Mouse (Mus musculus) heart, embryonic 16.5 days (tissue): ENCODE data around the gene Polr2j. TPM values are rescaled to one million over a fixed set of nuclear protein-coding genes. Genes with fewer than 3 reads are reported as not detected.
A peak's percentile ranks its signal among the peaks of the same experiment; 100 is the strongest.

Experiments used
- ATAC-seq: fragments of 200-750 bp; cut with Nextera tagmentation; replicated peaks from 2 replicates; pipeline ENCODE4 v1.8.0; 2017; ENCODE audit warnings: moderate number of reproducible peaks; ENCODE audit not compliant: insufficient read depth, low FRiP score; ENCODE audit errors: extremely low read depth
- H3K27ac ChIP-seq: fragments of 300-500 bp; sonication (generic); 2 replicates; pipeline ENCODE4 v1.5.1; 2014; ENCODE audit warnings: mild to moderate bottlenecking, low read length, control low read depth, moderate library complexity
- H3K27me3 ChIP-seq: fragments of 300-500 bp; sonication (generic); 2 replicates; pipeline ENCODE4 v1.6.1; 2014; ENCODE audit warnings: low read length, mixed read lengths; ENCODE audit not compliant: control insufficient read depth, insufficient read depth
- H3K36me3 ChIP-seq: fragments of 300-500 bp; sonication (generic); 2 replicates; pipeline ENCODE4 v1.6.1; 2014; ENCODE audit not compliant: control insufficient read depth, insufficient read depth
- H3K4me1 ChIP-seq: fragments of 300-500 bp; sonication (generic); 2 replicates; pipeline ENCODE4 v1.6.1; 2014; ENCODE audit warnings: low read length, mixed read lengths; ENCODE audit not compliant: control insufficient read depth, insufficient read depth
- H3K4me2 ChIP-seq: fragments of 300-500 bp; sonication (generic); 2 replicates; pipeline ENCODE4 v1.6.1; 2014; ENCODE audit warnings: low read depth, mild to moderate bottlenecking, control low read depth, low read length
- H3K4me3 ChIP-seq: fragments of 300-500 bp; sonication (generic); 2 replicates; pipeline ENCODE4 v1.5.1; 2014; ENCODE audit warnings: mild to moderate bottlenecking, control low read depth, low read length
- H3K9ac ChIP-seq: fragments of 300-500 bp; sonication (generic); 2 replicates; pipeline ENCODE4 v1.6.1; 2014; ENCODE audit warnings: low read length, control low read depth
- H3K9me3 ChIP-seq: fragments of 300-500 bp; sonication (generic); replicated peaks from 2 replicates; pipeline ENCODE4 v1.6.1; 2016; ENCODE audit warnings: low read length; ENCODE audit not compliant: control insufficient read depth
- WGBS: fragments of 180-500 bp; shearing (Covaris S2); extraction: QIAGEN DNeasy Blood & Tissue Kit; methylation state at CpG from one replicate; pipeline ENCODE4 v1.1.7; 2014; 5-methylcytosine and 5-hydroxymethylcytosine counted together
- microRNA-seq: library from miRNA; unstranded; fragments of <30 nt; microRNA quantifications from one replicate; pipeline ENCODE4, GENCODE M21; 2017
- polyA plus RNA-seq: library from polyadenylated mRNA; unstranded; fragments of >200 nt; fragmentation: Nextera tagmentation; extraction: Ambion mirVana; gene quantifications from 2 replicates; pipeline ENCODE4 v1.2.1, GENCODE M21; 2015

Polr2j gene
- polyA plus RNA-seq, 1 experiment from 2014 or later = 151 TPM

- no peaks in the 10 kb centered on the region for H3K27me3 ChIP-seq
- peak overlapping the region; percentile 68 for H3K4me3 ChIP-seq
- no peaks in the 10 kb centered on the region; the same call in 1 of the 2 replicates for H3K36me3 ChIP-seq
- H3K9ac ChIP-seq = peak overlapping the region; percentile 72
- peaks cover 14% of the 10 kb centered on the region; the same call in 1 of the 2 replicates for H3K4me1 ChIP-seq
- 14% methylated on average over 15 of the region's 15 CpGs for WGBS
- H3K4me2 ChIP-seq = peak overlapping the region; percentile 98
- peak; percentile 45 for ATAC-seq
- H3K9me3 ChIP-seq = no peaks in the 10 kb centered on the region; the same call in 1 of the 2 replicates
- H3K27ac ChIP-seq = peak overlapping the region; percentile 51
Observed at GRCm38 (mm10) chr5:136169626-136170511, 53.4 kb downstream of the Polr2j start.

DNA sequence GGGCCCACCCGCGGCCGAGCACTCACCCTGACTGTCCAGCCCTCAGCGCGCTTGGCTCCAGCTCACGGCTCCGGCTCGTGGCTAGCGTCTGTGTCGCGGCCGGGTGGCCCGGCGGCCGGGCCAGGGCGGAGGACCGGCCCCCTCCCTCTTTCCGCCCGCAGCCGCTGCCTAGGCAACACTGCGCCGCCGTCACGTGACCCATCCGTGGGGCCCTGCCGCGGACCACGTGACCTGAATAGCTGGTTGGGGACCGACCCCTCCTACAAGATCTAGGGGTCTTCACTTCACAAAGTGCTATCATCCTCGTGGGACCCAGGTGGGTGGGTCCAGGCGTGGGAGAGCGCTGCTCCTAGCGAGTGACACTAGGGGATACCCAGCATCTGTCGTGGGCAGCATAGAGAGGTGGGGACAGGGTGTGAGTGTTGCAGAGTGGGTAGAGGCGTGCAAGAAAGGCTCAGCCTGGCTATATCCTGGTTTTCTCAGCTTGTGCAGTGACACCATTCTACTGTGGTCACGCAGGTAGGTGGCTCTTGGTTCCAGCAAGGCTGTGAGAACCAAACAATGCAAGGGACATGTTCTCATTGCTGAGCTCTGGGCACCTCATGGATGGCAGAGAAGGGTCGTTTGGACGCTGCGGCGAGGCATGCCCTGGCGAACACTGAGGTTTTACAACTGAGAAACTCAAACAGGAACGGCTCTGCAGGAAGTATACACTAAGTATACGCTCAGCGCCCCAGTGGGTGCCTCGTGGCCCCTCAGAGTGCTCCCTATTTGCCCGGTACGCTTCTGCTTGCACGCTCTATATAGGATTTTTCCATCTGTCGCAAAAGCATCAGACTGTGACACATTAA is 54.3 kb downstream of the Polr2j start, which contains the start of gene Orai2:
Gene Orai2, minus strand, starts transcription at position 202 of the 851 bp plus-strand sequence.
- H3K4me3 ChIP-seq = peak within 1 kb of the TSS; percentile 68
- H3K27me3 ChIP-seq = no peaks in the 10 kb centered on the region
- H3K9me3 ChIP-seq = peaks cover 2% of the 10 kb centered on the region; the same call in 1 of the 2 replicates
- peak within 1 kb of the TSS; percentile 98 for H3K4me2 ChIP-seq
- peak; percentile 66 for ATAC-seq
- H3K27ac ChIP-seq = peak within 1 kb of the TSS; percentile 75
- peak within 1 kb of the TSS; percentile 72 for H3K9ac ChIP-seq
- peaks cover 14% of the 10 kb centered on the region; the same call in 1 of the 2 replicates for H3K4me1 ChIP-seq
- H3K36me3 ChIP-seq = no peaks in the 10 kb centered on the region; the same call in 1 of the 2 replicates
- 4% methylated on average over 49 of the region's 49 CpGs for WGBS

DNA sequence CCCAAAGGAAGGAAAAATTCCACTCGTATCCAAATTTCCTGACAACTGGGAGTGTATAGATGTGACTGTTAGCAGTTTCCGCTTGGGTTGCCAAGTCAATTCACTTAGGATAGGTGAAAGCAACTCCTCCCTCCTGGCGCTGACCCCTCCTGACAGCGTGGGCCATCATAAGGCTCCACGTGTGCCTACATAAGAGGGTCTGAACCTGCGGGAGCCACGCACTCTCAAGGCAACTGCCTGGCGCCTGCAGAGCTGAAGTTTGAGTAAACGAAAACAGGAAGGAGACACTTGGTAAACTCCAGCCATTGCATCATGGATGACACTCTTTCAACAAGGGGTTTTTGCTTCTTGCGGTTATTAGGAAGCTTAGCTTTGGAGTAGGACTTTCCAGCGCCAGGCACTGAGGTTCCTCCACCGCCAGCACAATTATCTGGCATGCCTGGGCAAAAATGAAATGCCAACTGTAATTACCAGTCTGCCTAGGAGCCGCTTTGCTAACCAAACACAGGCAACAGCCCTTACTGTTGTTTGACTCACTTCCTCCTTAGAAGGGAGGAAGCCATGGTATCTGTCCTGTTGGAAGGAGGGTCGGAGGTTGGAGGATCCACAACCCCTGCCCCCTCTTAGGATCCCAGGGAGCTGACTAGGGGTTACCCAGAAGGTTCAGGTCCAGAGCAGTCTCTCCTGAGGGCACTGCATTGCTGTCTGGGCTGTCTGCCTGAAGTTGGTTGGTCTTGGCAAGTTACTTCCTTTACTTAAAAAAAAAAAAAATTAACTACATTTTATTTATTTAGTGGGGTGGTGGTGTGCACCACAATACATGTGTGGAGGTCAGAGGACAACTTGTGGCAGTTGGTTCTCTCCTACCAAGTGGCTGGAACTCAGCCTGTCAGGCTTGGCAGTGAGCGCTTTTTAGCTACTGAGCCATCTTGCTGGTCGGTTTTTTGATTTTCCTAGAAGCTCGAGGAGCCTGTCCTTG is 55.2 kb downstream of the Polr2j start:
- peak overlapping the region; percentile 72 for H3K9ac ChIP-seq
- peak overlapping the region; percentile 68 for H3K4me3 ChIP-seq
- H3K4me2 ChIP-seq = peak overlapping the region; percentile 98
- no peaks in the 10 kb centered on the region for H3K27me3 ChIP-seq
- peaks cover 2% of the 10 kb centered on the region; the same call in 1 of the 2 replicates for H3K9me3 ChIP-seq
- peak overlapping the region; percentile 75 for H3K27ac ChIP-seq
- peaks cover 14% of the 10 kb centered on the region; the same call in 1 of the 2 replicates for H3K4me1 ChIP-seq
- ATAC-seq = no peak; the same call in 1 of the 2 replicates
- no peaks in the 10 kb centered on the region; the same call in 1 of the 2 replicates for H3K36me3 ChIP-seq
- WGBS = 28% methylated on average over 17 of the region's 17 CpGs

Small RNA genes lying within 50 kb of the gene (microRNA-seq; reads per million reads assigned to microRNA genes)
- not detected for gene Mir7035

Other genes with a start within 250 kb of the Polr2j start
- gene Hspb1, start 228.7 kb upstream of the Polr2j start, polyA plus RNA-seq = 794 and 965 TPM in 2 replicates
- gene Ywhag, start 182.0 kb upstream of the Polr2j start, polyA plus RNA-seq = 167 and 202 TPM in 2 replicates
- 0.45 and 0.91 TPM in 2 replicates for gene Ssc4d, start 142.1 kb upstream of the Polr2j start, polyA plus RNA-seq
- not detected in 2 replicates for gene Zp3, start 136.5 kb upstream of the Polr2j start, polyA plus RNA-seq
- gene Dtx2, start 121.8 kb upstream of the Polr2j start, polyA plus RNA-seq = 21.8 and 22.5 TPM in 2 replicates
- gene Upk3b, start 78.1 kb upstream of the Polr2j start, polyA plus RNA-seq = 26.7 and 28.7 TPM in 2 replicates
- 1.2 and 2.6 TPM in 2 replicates for gene Upk3bl, start 62.1 kb upstream of the Polr2j start, polyA plus RNA-seq
- 2.0 and 2.3 TPM in 2 replicates for gene Rasa4, start 32.7 kb upstream of the Polr2j start, polyA plus RNA-seq
- gene Lrwd1, start 19.4 kb downstream of the Polr2j start, polyA plus RNA-seq = 21.7 and 23.6 TPM in 2 replicates
- 12.5 and 13.0 TPM in 2 replicates for gene Alkbh4, start 19.5 kb downstream of the Polr2j start, polyA plus RNA-seq
- 3.6 and 4.3 TPM in 2 replicates for gene Orai2, start 54.1 kb downstream of the Polr2j start, polyA plus RNA-seq
- 34.4 and 37.7 TPM in 2 replicates for gene Prkrip1, start 82.3 kb downstream of the Polr2j start, polyA plus RNA-seq
- 1.7 TPM in 2 replicates for gene Sh2b2, start 129.9 kb downstream of the Polr2j start, polyA plus RNA-seq